Mouse (Mus musculus): ENCODE measurements around the gene Usp34. TPM values are rescaled to one million over a fixed set of nuclear protein-coding genes. Genes with fewer than 3 reads are reported as not detected.
"Not testable (repeated sequence)": the region's sequence is repeated elsewhere in the genome, so short reads cannot be mapped to it uniquely, and the experiment has no call there.

Usp34 gene
- polyA plus RNA-seq, 1 experiment: 114 TPM

DNA sequence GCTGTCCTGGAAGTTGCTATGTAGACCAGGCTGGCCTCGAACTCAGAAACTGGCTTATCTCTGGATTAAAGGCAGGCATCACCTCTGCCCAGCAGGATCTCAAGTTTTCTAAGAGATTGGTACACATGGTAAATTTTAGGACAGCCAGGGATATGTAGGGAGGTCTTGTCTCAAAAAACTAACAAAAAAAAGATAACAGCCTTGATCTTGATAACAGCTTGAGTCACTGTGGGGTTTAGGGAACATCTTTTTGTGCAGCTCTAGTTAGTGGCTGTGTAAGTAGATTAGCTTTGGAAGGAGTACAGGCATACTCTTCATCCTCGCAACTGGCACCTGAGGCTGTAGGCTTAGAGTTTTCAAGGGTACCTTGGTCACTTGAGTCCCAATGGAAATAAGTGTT, 9.3 kb upstream of the Usp34 start:
- TF ChIP-seq CTCF (IDR thresholded peaks at IDR 0.05; ENCODE audit: borderline replicate concordance, insufficient read depth, low read length) (no peak), POLR2A (IDR thresholded peaks at IDR 0.05; ENCODE audit: low read depth, low read length) (no peak)
- Histone ChIP-seq H3K4me3 (ENCODE audit: insufficient read depth, low read length) (no peak overlapping the region), H3K27ac (ENCODE audit: insufficient read depth, low read length) (no peak overlapping the region), H3K4me1 (ENCODE audit: control insufficient read depth, insufficient read depth, low read length) (no peaks in the 10 kb centered on the region)

DNA sequence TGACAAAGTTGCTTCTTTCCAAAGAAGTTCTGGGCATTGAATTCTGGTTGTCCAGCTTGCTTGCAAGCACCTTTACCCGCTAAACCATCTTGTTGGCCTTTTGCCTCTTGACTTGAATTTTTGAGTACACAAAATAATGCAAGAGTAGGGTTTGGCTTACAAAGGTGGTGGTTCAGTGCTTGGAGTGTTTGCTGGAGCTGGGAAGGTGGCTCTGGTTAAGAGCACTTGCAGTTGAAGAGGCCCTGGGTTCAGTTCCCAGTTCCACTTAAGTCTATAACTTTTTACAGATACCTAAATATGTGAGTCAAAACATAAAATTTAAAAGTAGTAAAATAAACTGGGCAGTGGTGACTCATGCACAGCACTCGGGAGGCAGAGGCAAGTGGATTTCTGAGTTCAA, 8.4 kb upstream of the Usp34 start:
- TF ChIP-seq POLR2A (IDR thresholded peaks at IDR 0.05; ENCODE audit: low read depth, low read length) (no peak), CTCF (IDR thresholded peaks at IDR 0.05; ENCODE audit: borderline replicate concordance, insufficient read depth, low read length) (no peak)
- Histone ChIP-seq H3K4me1 (ENCODE audit: control insufficient read depth, insufficient read depth, low read length) (no peaks in the 10 kb centered on the region), H3K4me3 (ENCODE audit: insufficient read depth, low read length) (no peak overlapping the region), H3K27ac (ENCODE audit: insufficient read depth, low read length) (no peak overlapping the region)

DNA sequence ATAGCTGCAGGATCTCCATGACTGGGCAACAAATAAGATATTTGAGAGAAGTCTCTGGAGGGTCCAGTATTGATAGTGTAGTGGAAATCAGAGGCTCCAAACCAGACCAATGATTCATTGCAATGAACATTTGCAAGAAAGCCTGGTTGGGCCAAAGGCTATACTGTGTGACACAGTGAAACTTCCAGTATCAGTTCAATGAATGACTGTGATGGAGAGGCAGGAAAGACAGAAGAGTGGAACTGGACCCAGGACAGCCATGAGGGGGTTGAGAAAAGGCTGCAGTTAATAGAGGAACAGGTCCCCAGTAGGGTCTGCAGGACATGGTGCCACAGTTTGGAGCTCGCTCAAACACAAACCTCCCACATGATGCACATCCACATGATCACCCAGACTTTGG, 6.8 kb upstream of the Usp34 start:
- TF ChIP-seq CTCF (IDR thresholded peaks at IDR 0.05; ENCODE audit: borderline replicate concordance, insufficient read depth, low read length) (no peak), POLR2A (IDR thresholded peaks at IDR 0.05; ENCODE audit: low read depth, low read length) (no peak)
- H3K27ac ChIP-seq (ENCODE audit: insufficient read depth, low read length): no peak overlapping the region
- no peak overlapping the region for H3K4me3 ChIP-seq (ENCODE audit: insufficient read depth, low read length)
- no peaks in the 10 kb centered on the region for H3K4me1 ChIP-seq (ENCODE audit: control insufficient read depth, insufficient read depth, low read length)

DNA sequence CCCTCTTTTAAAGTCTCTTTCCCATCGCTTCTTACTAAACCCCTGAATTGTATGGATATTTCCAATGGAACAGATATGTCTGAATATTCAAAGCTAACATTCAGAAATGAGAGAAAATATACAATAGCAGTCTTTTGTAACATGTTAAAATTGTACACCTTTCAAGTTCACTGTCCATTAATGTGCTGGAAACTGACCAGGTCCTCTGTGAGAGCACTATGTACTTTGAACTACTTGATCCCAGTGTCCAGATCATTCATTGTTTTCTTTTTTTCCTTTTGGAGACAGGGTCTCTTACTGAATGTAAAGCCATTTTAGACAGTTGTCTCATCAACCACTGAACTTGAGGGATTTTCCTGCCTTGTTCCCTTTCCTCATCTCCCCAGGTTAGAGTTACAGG, 3.6 kb upstream of the Usp34 start:
- no peaks in the 10 kb centered on the region for H3K4me1 ChIP-seq (ENCODE audit: control insufficient read depth, insufficient read depth, low read length)
- no peak overlapping the region for H3K27ac ChIP-seq (ENCODE audit: insufficient read depth, low read length)
- H3K4me3 ChIP-seq (ENCODE audit: insufficient read depth, low read length): no peak overlapping the region
- no peak for TF ChIP-seq POLR2A (IDR thresholded peaks at IDR 0.05; ENCODE audit: low read depth, low read length)
- TF ChIP-seq CTCF (IDR thresholded peaks at IDR 0.05; ENCODE audit: borderline replicate concordance, insufficient read depth, low read length): no peak

DNA sequence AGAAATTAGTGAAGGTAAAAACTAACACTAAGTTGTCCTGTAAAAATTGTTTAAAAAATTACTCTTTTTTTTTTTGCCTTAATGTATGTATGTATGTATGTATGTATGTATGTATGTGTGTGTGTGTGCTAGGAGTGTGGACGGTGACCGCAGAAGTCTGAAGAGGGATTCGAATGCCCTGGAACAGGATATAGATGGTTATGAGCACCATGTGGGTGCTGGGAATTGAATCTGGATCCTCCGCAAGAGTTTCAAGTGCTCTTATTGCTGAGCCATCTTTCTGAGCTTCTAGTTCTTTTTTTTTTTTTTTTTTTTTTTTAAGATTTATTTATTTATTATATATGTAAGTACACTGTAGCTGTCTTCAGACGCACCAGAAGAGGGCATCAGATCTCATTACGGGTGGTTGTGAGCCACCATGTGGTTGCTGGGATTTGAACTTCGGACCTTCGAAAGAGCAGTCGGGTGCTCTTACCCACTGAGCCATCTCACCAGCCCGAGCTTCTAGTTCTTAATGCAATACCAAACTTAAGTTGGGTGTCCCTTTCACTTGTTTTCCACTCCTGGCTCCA, 1.5 kb upstream of the Usp34 start:
- Histone ChIP-seq H3K27ac (ENCODE audit: insufficient read depth, low read length) (peak overlapping the region; percentile 95), H3K4me3 (ENCODE audit: insufficient read depth, low read length) (peak overlapping the region; percentile 76)
- not testable (repeated sequence) for H3K4me1 ChIP-seq (ENCODE audit: control insufficient read depth, insufficient read depth, low read length)

DNA sequence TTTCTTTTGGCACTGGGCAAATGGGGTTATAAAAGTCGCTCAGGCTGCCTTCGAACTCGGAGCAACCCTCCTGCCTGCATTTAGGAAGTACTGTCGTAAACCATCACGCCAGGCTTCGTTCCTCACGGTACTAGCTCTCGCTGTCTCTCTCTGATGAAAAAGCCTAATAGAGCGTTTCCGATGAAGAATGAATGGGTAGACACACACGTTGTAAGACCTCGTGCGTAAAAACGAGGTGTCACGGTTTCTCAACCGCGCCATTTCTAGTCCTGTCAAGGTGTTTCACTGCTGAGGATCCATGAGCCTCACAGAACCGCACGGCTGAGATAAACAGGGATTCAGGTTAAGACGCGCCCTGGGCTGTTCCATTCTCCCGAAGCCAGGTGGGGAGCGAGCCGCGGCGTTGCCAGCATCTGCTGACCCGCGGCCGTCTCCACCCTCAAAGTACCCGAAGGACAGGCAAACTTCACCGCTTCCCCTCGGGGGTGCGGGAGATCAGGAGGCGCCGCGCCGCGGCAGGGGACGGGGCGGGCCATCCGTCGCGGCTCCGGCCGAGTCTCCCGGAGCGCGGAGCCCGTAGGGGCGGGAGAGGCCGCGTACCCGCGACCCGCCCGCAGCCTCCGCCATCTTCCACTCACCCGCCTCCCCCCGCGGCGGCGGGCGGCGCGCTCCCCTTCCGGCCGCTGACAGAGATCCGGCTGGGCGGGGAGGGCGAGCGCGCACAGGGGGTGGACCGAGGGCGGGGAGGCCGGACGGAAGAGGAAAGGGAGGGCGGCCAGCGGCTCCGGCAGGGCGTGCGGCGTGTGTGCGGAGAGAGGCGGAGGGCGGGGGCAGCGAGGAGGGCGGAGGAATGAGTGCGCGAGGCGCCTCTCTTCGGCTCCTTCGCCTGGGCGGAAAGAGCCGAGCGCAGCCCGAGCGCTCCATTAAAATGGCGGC, 754 bp upstream of the Usp34 start:
- H3K27ac ChIP-seq (ENCODE audit: insufficient read depth, low read length): peak overlapping the region; percentile 95
- H3K4me3 ChIP-seq (ENCODE audit: insufficient read depth, low read length): peak overlapping the region; percentile 76
- H3K4me1 ChIP-seq (ENCODE audit: control insufficient read depth, insufficient read depth, low read length): 0 out of 2 replicates have a peak, but pooled peaks cover 2% of the 10 kb centered on the region
- TF ChIP-seq CTCF (IDR thresholded peaks at IDR 0.05; ENCODE audit: borderline replicate concordance, insufficient read depth, low read length) (no peak), POLR2A (IDR thresholded peaks at IDR 0.05; ENCODE audit: low read depth, low read length) (peak; percentile 54)

DNA sequence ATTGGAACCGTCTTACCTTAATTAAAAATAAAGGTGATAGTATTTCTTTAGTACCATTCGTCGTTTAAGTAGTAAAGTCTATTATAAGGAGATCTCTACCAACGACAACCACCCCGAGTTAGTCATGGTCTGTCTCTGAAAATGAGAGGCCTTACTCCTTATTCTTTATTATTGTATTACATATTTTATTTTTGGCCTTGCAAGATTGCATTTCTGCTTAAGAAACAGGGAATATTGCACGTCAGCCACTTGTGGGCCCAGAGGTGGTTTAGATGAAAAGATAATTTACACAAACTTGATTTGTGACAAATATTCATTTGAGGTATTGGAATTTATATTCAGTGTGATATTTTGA, 848 bp downstream of the Usp34 start:
- Histone ChIP-seq H3K27ac (ENCODE audit: insufficient read depth, low read length) (peak overlapping the region; percentile 79), H3K4me3 (ENCODE audit: insufficient read depth, low read length) (peak overlapping the region; percentile 80), H3K4me1 (ENCODE audit: control insufficient read depth, insufficient read depth, low read length) (0 out of 2 replicates have a peak, but pooled peaks cover 2% of the 10 kb centered on the region)
- TF ChIP-seq POLR2A (IDR thresholded peaks at IDR 0.05; ENCODE audit: low read depth, low read length): no peak
- TF ChIP-seq CTCF (IDR thresholded peaks at IDR 0.05; ENCODE audit: borderline replicate concordance, insufficient read depth, low read length): no peak

DNA sequence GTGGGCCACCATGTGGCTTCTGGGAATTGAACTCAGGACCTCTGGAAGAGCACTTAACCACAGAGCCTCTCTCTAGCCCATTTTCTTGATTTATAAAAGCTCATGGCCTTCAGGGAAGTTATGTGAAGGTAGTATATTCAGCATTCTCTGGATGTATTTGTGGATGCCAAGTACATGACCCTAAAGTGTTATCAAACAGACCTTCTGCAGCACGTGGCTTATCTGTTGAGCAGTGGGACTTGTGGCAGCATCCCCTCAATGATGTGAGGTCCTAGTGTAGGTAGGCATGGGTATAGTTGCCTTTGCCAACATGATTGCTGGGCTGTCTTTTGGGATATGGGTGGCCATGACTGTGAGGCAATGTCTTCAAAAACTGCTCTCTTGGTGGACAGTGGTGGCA, 6.8 kb downstream of the Usp34 start:
- no peak overlapping the region for H3K27ac ChIP-seq (ENCODE audit: insufficient read depth, low read length)
- TF ChIP-seq POLR2A (IDR thresholded peaks at IDR 0.05; ENCODE audit: low read depth, low read length): no peak
- TF ChIP-seq CTCF (IDR thresholded peaks at IDR 0.05; ENCODE audit: borderline replicate concordance, insufficient read depth, low read length): no peak
- H3K4me3 ChIP-seq (ENCODE audit: insufficient read depth, low read length): no peak overlapping the region
- 0 out of 2 replicates have a peak, but pooled peaks cover 2% of the 10 kb centered on the region for H3K4me1 ChIP-seq (ENCODE audit: control insufficient read depth, insufficient read depth, low read length)

DNA sequence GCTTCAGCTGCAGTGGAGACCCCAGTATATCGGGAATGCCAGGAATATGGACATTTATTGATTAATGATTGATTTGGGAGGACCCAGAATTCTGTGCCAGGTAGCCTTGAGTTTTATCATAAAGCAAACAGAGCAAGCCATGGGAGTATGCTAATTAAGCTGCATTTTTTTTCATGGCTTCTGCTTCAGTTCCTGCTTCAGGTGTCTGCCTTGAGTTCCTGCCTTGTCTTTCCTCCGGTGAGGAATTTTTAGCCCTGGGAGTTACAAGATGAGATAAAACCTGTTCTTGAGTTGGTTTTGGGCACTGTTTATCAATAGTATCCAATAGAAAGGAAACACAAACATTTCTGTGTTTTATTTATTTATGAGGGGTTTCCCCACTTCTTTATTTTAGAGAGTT, 22.7 kb downstream of the Usp34 start:
- no peak for TF ChIP-seq POLR2A (IDR thresholded peaks at IDR 0.05; ENCODE audit: low read depth, low read length)
- no peak for TF ChIP-seq CTCF (IDR thresholded peaks at IDR 0.05; ENCODE audit: borderline replicate concordance, insufficient read depth, low read length)
- no peaks in the 10 kb centered on the region for H3K4me1 ChIP-seq (ENCODE audit: control insufficient read depth, insufficient read depth, low read length)
- no peak overlapping the region for H3K27ac ChIP-seq (ENCODE audit: insufficient read depth, low read length)
- H3K4me3 ChIP-seq (ENCODE audit: insufficient read depth, low read length): no peak overlapping the region

DNA sequence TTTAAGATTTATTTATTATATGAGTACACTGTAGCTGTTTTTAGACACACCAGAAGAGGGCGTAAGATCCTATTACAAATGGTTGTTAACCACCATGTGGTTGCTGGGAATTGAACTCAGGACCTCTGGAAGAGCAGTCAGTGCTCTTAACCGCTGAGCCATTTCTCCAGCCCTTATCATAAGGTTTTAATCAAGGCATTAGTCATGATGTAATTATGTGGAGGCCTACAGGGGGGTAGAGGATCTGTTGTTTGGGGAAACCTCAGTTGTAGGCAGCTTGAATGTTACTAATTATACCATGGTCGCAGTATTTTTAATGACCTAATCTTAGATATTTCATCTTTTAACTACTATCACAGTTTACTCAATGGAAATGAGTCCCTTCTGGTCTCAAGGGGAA, 25.4 kb downstream of the Usp34 start:
- H3K4me3 ChIP-seq (ENCODE audit: insufficient read depth, low read length): no peak overlapping the region
- H3K27ac ChIP-seq (ENCODE audit: insufficient read depth, low read length): no peak overlapping the region
- TF ChIP-seq CTCF (IDR thresholded peaks at IDR 0.05; ENCODE audit: borderline replicate concordance, insufficient read depth, low read length) (no peak), POLR2A (IDR thresholded peaks at IDR 0.05; ENCODE audit: low read depth, low read length) (no peak)

More for the DNA sequence above, 25.4 kb downstream of the Usp34 start:
- H3K4me1 ChIP-seq (ENCODE audit: control insufficient read depth, insufficient read depth, low read length): no peaks in the 10 kb centered on the region
